Comparison of ENCODE assay signal across 18 mouse cellular contexts in genomic region chr3:75297026-75297757, GRCm38 (mm10). TPM values are rescaled to one million over a fixed set of nuclear protein-coding genes. Genes with fewer than 3 reads are reported as not detected.
A peak's percentile ranks its signal among the peaks of the same experiment; 100 is the strongest.
DNase-seq lines count a peak whose midpoint lies in the region; ATAC-seq and TF ChIP-seq lines count a peak whose summit lies in the region.
"Had no signal": no experiment of that assay in that cellular context is flagged by ENCODE, and none has a peak within 500 bp of the region (broad histone marks: within the 10 kb centered on the region; RNA-seq: fewer than 3 reads in every experiment).

No protein-coding gene starts in this region.

- H3K36me3 ChIP-seq in heart, embryonic 10.5 days: no peaks in the 10 kb centered on the region
- no peaks in the 10 kb centered on the region for H3K36me3 ChIP-seq in neural tube, embryonic 15.5 days
- H3K36me3 ChIP-seq: embryonic facial prominence, embryonic 12.5 days had no signal

- no peak overlapping the region for H3K9ac ChIP-seq in neural tube, embryonic 15.5 days (replicated peaks)
- H3K9ac ChIP-seq: embryonic facial prominence, embryonic 12.5 days had no signal

- ATAC-seq in neural tube, embryonic 15.5 days (ENCODE audit: low FRiP score): no peak
- peak; percentile 67 to 73 for ATAC-seq in hematopoietic stem cell, adult 5-6 weeks (replicated peaks in 1 of 2; ENCODE audit: insufficient read depth in 1 of 2, low FRiP score in 2 of 2, low TSS enrichment in 1 of 2, low read depth in 1 of 2, poor library complexity in 2 of 2, severe bottlenecking in 2 of 2)

- no peak for TF ChIP-seq POLR2A in olfactory bulb, adult 2 months (IDR thresholded peaks at IDR 0.05; ENCODE audit: insufficient read depth, low read depth, low read length)

- no peaks in the 10 kb centered on the region for H3K27me3 ChIP-seq in heart, embryonic 10.5 days (ENCODE audit: insufficient read depth, poor library complexity, severe bottlenecking)
- H3K27me3 ChIP-seq in neural tube, embryonic 15.5 days (replicated peaks): no peaks in the 10 kb centered on the region
- H3K27me3 ChIP-seq: embryonic facial prominence, embryonic 12.5 days had no signal

- 74% methylated on average over 2 of the region's 2 CpGs for WGBS in heart, embryonic 10.5 days
- 45% methylated on average over 2 of the region's 2 CpGs for WGBS in neural tube, embryonic 15.5 days
- 18% methylated on average over 2 of the region's 2 CpGs for WGBS in olfactory bulb, adult 2 months

- H3K27ac ChIP-seq in heart, embryonic 10.5 days: peak overlapping the region; percentile 49; the same call in 1 of the 2 replicates
- peak overlapping the region; percentile 15; the same call in 1 of the 2 replicates for H3K27ac ChIP-seq in neural tube, embryonic 15.5 days (replicated peaks)
- peak overlapping the region; percentile 85 for H3K27ac ChIP-seq in olfactory bulb, adult 2 months (ENCODE audit: insufficient read depth, low read depth, low read length)
- H3K27ac ChIP-seq: embryonic facial prominence, embryonic 12.5 days had no signal

- no peak for TF ChIP-seq CTCF in olfactory bulb, adult 2 months (IDR thresholded peaks at IDR 0.05; ENCODE audit: insufficient read depth, low read depth, low read length)

- no peak overlapping the region for H3K4me3 ChIP-seq in heart, embryonic 10.5 days
- H3K4me3 ChIP-seq in neural tube, embryonic 15.5 days (replicated peaks): no peak overlapping the region
- no peak overlapping the region for H3K4me3 ChIP-seq in olfactory bulb, adult 2 months (ENCODE audit: insufficient read depth, low read depth, low read length)
- H3K4me3 ChIP-seq: embryonic facial prominence, embryonic 12.5 days; myocyte had no signal

- no peak for DNase-seq in heart, embryonic 10.5 days (ENCODE audit: low spot score)
- no peak for DNase-seq in heart, postnatal 14 days
- DNase-seq in neural tube, embryonic 10.5 days (ENCODE audit: extremely low spot score, low spot score): no peak
- no peak for DNase-seq in embryo, embryonic 9.5 days (ENCODE audit: extremely low spot score)
- DNase-seq in c-Kit-positive CD71-positive TER-119-positive erythroid progenitor cells, embryonic 14.5 days (ENCODE audit: low spot score): no peak
- DNase-seq: adrenal gland, adult 8-10 months; kidney, adult 18-20 months; right cerebral cortex, adult 18-20 months had no signal

- no peak overlapping the region for H3K4me2 ChIP-seq in neural tube, embryonic 15.5 days
- H3K4me2 ChIP-seq: embryonic facial prominence, embryonic 12.5 days; heart, embryonic 11.5 days had no signal

- H3K9me3 ChIP-seq in heart, embryonic 10.5 days: no peaks in the 10 kb centered on the region
- no peaks in the 10 kb centered on the region for H3K9me3 ChIP-seq in neural tube, embryonic 15.5 days (replicated peaks)
- H3K9me3 ChIP-seq: embryonic facial prominence, embryonic 12.5 days had no signal

- peaks cover 8% of the 10 kb centered on the region; the same call in 1 of the 2 replicates for H3K4me1 ChIP-seq in heart, embryonic 10.5 days
- H3K4me1 ChIP-seq in neural tube, embryonic 15.5 days: peaks cover 11% of the 10 kb centered on the region
- no peaks in the 10 kb centered on the region for H3K4me1 ChIP-seq in olfactory bulb, adult 2 months (ENCODE audit: control insufficient read depth, insufficient read depth, low read length)
- H3K4me1 ChIP-seq: embryonic facial prominence, embryonic 12.5 days had no signal

- intact Hi-C loops in heart, postnatal 14 days (cut with DNase I): no loop called here

RNA-seq across cellular contexts. Expression of gene Serpini2, which starts 27.3 kb away (rescaled TPM):
- not detected in 2 replicates for polyA plus RNA-seq in heart, embryonic 10.5 days (2016; fragmentation: Nextera tagmentation; extraction: Ambion mirVana)
- total RNA-seq in heart, postnatal 14 days (2021): not detected
- polyA plus RNA-seq in neural tube, embryonic 15.5 days (2015; fragmentation: Nextera tagmentation; extraction: Ambion mirVana): 0.29 TPM in 1 of 2 replicates, not detected in the other
- not detected in 2 replicates for total RNA-seq in hematopoietic stem cell, adult 5-6 weeks (2017)
- polyA plus RNA-seq in olfactory bulb, adult 2 months (2012; ENCODE audit: insufficient read depth, insufficient read length, low replicate concordance, missing spikeins): not detected in 2 replicates
- total RNA-seq: adrenal gland, adult 8-10 months; layer of hippocampus, adult 8-10 months had no signal
- polyA plus RNA-seq: cerebellum, adult 2 months; embryonic facial prominence, embryonic 12.5 days; heart, embryonic 11.5 days; limb, embryonic 14.5 days; lung, embryonic 16.5 days; myocyte had no signal

Comparison
In these comparisons a context has a peak if more than half of its experiments do, and no peak if none do; other contexts are left out.
1. H3K27ac ChIP-seq: peak in every context shown above with its lines; median percentile 85 in olfactory bulb, adult 2 months; 49 in heart, embryonic 10.5 days; 15 in neural tube, embryonic 15.5 days.